Mouse (Mus musculus): Measurements from ENCODE around the gene Trnp1. TPM values are rescaled to one million over a fixed set of nuclear protein-coding genes. Genes with fewer than 3 reads are reported as not detected.

Trnp1 gene
- total and polyA plus RNA-seq, 3 experiments = 1.6 TPM; not detected in 1

- Histone ChIP-seq H3K79me2 (ENCODE audit: control insufficient read depth, insufficient read depth, low read length, poor library complexity) (no peaks in the 10 kb centered on the region), H3K4me1 (ENCODE audit: control insufficient read depth in 1 of 2, insufficient read depth in 2 of 2, low read length in 2 of 2) (peaks cover 0 to 2% of the 10 kb centered on the region in 2 experiments; a peak in 2 of 4 replicates), H3K9me3 (replicated peaks; ENCODE audit: insufficient read depth, low read length) (no peaks in the 10 kb centered on the region), H3K27me3 (ENCODE audit: control insufficient read depth in 1 of 2, insufficient read depth in 2 of 2, low read length in 2 of 2) (no peaks in the 10 kb centered on the region), H3K27ac (ENCODE audit: control insufficient read depth, low read depth, low read length) (no peak overlapping the region), H3K36me3 (ENCODE audit: control insufficient read depth in 1 of 2, insufficient read depth in 2 of 2, low read length in 2 of 2) (no peaks in the 10 kb centered on the region; a peak in 1 of 4 replicates), H3K4me3 (ENCODE audit: control insufficient read depth in 1 of 2, insufficient read depth in 1 of 2, low read depth in 2 of 2, low read length in 2 of 2) (peak overlapping the region; percentile 64 to 70), H3K9ac (ENCODE audit: control insufficient read depth, low read depth, low read length, poor library complexity, severe bottlenecking) (peak overlapping the region; percentile 66)
- TF ChIP-seq POLR2A (IDR thresholded peaks at IDR 0.05; ENCODE audit: control insufficient read depth in 1 of 2, insufficient read depth in 1 of 2, low read depth in 1 of 2, low read length in 2 of 2, poor library complexity in 1 of 2) (peak in 1 of 2 experiments; percentile 43; a peak in 1 of 4 replicates), TBP (IDR thresholded peaks at IDR 0.05; ENCODE audit: low read depth, low read length) (no peak), SMC3 (IDR thresholded peaks at IDR 0.05; ENCODE audit: low read depth, low read length) (no peak), MAX (IDR thresholded peaks at IDR 0.05; ENCODE audit: low read length) (no peak)
- DNase-seq (ENCODE audit: low read depth, low spot score) = peak; percentile 78
Measured at GRCm38 (mm10) chr4:133468080-133468479, 30.3 kb downstream of the Trnp1 start.

- H3K4me1 ChIP-seq (ENCODE audit: control insufficient read depth in 1 of 2, insufficient read depth in 2 of 2, low read length in 2 of 2) = peaks cover 0 to 7% of the 10 kb centered on the region in 2 experiments; a peak in 2 of 4 replicates
- H3K4me3 ChIP-seq (ENCODE audit: control insufficient read depth in 1 of 2, insufficient read depth in 1 of 2, low read depth in 2 of 2, low read length in 2 of 2) = no peak overlapping the region
- no peaks in the 10 kb centered on the region for H3K27me3 ChIP-seq (ENCODE audit: control insufficient read depth in 1 of 2, insufficient read depth in 2 of 2, low read length in 2 of 2)
- no peak overlapping the region for H3K9ac ChIP-seq (ENCODE audit: control insufficient read depth, low read depth, low read length, poor library complexity, severe bottlenecking)
- H3K79me2 ChIP-seq (ENCODE audit: control insufficient read depth, insufficient read depth, low read length, poor library complexity) = no peaks in the 10 kb centered on the region
- H3K36me3 ChIP-seq (ENCODE audit: control insufficient read depth in 1 of 2, insufficient read depth in 2 of 2, low read length in 2 of 2) = no peaks in the 10 kb centered on the region; a peak in 1 of 4 replicates
- TF ChIP-seq SIN3A (IDR thresholded peaks at IDR 0.05; ENCODE audit: low read length) = no peak
- H3K9me3 ChIP-seq (replicated peaks; ENCODE audit: insufficient read depth, low read length) = no peaks in the 10 kb centered on the region
- no peak overlapping the region for H3K27ac ChIP-seq (ENCODE audit: control insufficient read depth, low read depth, low read length)
- peak; percentile 36 for DNase-seq (ENCODE audit: low read depth, low spot score)
Measured at GRCm38 (mm10) chr4:133463184-133463583, 35.2 kb downstream of the Trnp1 start.

GRCm38 (mm10) chr4:133461362-133461761, 37.0 kb downstream of the Trnp1 start:
- Histone ChIP-seq H3K9me3 (replicated peaks; ENCODE audit: insufficient read depth, low read length) (no peaks in the 10 kb centered on the region), H3K9ac (ENCODE audit: control insufficient read depth, low read depth, low read length, poor library complexity, severe bottlenecking) (no peak overlapping the region), H3K79me2 (ENCODE audit: control insufficient read depth, insufficient read depth, low read length, poor library complexity) (no peaks in the 10 kb centered on the region), H3K4me3 (ENCODE audit: control insufficient read depth in 1 of 2, insufficient read depth in 1 of 2, low read depth in 2 of 2, low read length in 2 of 2) (no peak overlapping the region), H3K27ac (ENCODE audit: control insufficient read depth, low read depth, low read length) (no peak overlapping the region), H3K4me1 (ENCODE audit: control insufficient read depth in 1 of 2, insufficient read depth in 2 of 2, low read length in 2 of 2) (peaks cover 0 to 5% of the 10 kb centered on the region in 2 experiments; a peak in 2 of 4 replicates), H3K27me3 (ENCODE audit: control insufficient read depth in 1 of 2, insufficient read depth in 2 of 2, low read length in 2 of 2) (no peaks in the 10 kb centered on the region), H3K36me3 (ENCODE audit: control insufficient read depth in 1 of 2, insufficient read depth in 2 of 2, low read length in 2 of 2) (no peaks in the 10 kb centered on the region)
- no peak for DNase-seq (ENCODE audit: low read depth, low spot score)
- no peak for TF ChIP-seq BHLHE40 (IDR thresholded peaks at IDR 0.05; ENCODE audit: borderline replicate concordance, low read depth, low read length)
- TF ChIP-seq GATA1 (IDR thresholded peaks at IDR 0.05; ENCODE audit: low read depth, low read length) = no peak
- TF ChIP-seq MAX (IDR thresholded peaks at IDR 0.05; ENCODE audit: low read length) = no peak
- no peak for TF ChIP-seq CHD2 (IDR thresholded peaks at IDR 0.05; ENCODE audit: low read length)
- no peak for TF ChIP-seq SIN3A (IDR thresholded peaks at IDR 0.05; ENCODE audit: low read length)
- TF ChIP-seq HCFC1 (IDR thresholded peaks at IDR 0.05; ENCODE audit: low read depth, low read length) = no peak
- no peak for TF ChIP-seq SMC3 (IDR thresholded peaks at IDR 0.05; ENCODE audit: low read depth, low read length)
- TF ChIP-seq GABPA (IDR thresholded peaks at IDR 0.05; ENCODE audit: low read depth, low read length) = no peak
- TF ChIP-seq UBTF (IDR thresholded peaks at IDR 0.05; ENCODE audit: borderline replicate concordance, insufficient read depth, low read depth, low read length) = no peak
- TF ChIP-seq EP300 (IDR thresholded peaks at IDR 0.05; ENCODE audit: low read depth in 1 of 2, low read length in 2 of 2) = no peak
- TF ChIP-seq POLR2A (IDR thresholded peaks at IDR 0.05; ENCODE audit: control insufficient read depth in 1 of 2, insufficient read depth in 1 of 2, low read depth in 1 of 2, low read length in 2 of 2, poor library complexity in 1 of 2) = no peak
- no peak for TF ChIP-seq ETS1 (IDR thresholded peaks at IDR 0.05; ENCODE audit: low read depth, low read length)
- no peak for TF ChIP-seq ZNF384 (IDR thresholded peaks at IDR 0.05; ENCODE audit: low read depth, low read length)
- no peak for TF ChIP-seq ZKSCAN1 (IDR thresholded peaks at IDR 0.05; ENCODE audit: low read depth, low read length)
- TF ChIP-seq CTCF (IDR thresholded peaks at IDR 0.05 in 2 of 3, conservative IDR thresholded peaks at IDR 0.05 in 1 of 3; ENCODE audit: control insufficient read depth in 1 of 3, insufficient read depth in 1 of 3, low read depth in 2 of 3, low read length in 3 of 3, poor library complexity in 1 of 3, severe bottlenecking in 1 of 3) = no peak
- TF ChIP-seq USF2 (IDR thresholded peaks at IDR 0.05; ENCODE audit: borderline replicate concordance in 1 of 2, insufficient read depth in 1 of 2, low read depth in 1 of 2, low read length in 2 of 2) = no peak
- TF ChIP-seq CHD1 (IDR thresholded peaks at IDR 0.05; ENCODE audit: low read depth, low read length) = no peak
- TF ChIP-seq ZC3H11A (IDR thresholded peaks at IDR 0.05; ENCODE audit: low read depth, low read length) = no peak
- no peak for TF ChIP-seq TBP (IDR thresholded peaks at IDR 0.05; ENCODE audit: low read depth, low read length)

All from MEL (cell line).